Mouse (Mus musculus): Measurements from ENCODE around the gene Fzr1. TPM values are rescaled to one million over a fixed set of nuclear protein-coding genes. Genes with fewer than 3 reads are reported as not detected.

The Fzr1 gene
- polyA plus RNA-seq, 1 experiment from 2014 or later = 98.8 TPM

DNA sequence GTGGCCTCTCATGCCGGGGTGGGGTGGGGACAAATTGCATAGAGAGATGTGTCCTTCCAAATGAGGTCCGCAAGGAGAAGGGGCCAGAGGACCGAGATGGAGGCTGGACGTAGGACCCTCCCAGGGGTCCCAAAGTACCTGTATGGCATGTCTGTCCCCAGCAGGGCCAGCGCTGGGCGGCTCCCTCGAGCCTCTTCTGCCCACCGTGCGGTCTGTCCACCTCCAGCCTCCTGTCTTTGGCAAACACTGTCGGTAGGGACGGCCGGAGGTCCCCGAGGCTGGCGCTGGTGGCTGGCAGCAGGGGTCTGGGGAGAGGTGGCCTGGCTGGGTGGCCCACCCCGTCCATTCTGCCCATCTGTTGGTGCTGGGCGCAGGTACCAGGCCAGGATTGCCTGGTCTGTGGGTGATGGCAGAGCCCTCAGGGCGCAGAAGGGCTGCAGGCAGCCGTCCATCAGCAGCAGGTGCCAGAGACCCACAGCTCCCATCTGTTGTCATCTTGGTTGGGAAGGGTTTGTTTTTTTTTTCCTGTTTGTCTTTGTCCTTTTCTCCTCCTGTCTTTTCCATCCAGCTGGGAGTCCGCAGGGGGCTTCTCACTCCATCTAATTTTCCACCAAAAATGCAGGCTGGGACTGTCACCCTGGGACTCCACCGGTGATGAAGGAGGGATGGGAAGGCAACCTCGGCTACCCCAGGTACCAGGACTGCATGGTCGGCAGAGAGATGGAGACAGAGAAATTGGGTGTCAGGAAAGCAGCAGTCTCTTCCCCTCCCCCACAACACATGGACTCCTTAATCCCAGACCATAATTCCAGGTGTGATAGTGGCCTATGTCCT is 22.3 kb upstream of the Fzr1 start:
- Histone ChIP-seq H3K4me1 (peaks cover 56% of the 10 kb centered on the region), H3K9ac (no peak overlapping the region)

DNA sequence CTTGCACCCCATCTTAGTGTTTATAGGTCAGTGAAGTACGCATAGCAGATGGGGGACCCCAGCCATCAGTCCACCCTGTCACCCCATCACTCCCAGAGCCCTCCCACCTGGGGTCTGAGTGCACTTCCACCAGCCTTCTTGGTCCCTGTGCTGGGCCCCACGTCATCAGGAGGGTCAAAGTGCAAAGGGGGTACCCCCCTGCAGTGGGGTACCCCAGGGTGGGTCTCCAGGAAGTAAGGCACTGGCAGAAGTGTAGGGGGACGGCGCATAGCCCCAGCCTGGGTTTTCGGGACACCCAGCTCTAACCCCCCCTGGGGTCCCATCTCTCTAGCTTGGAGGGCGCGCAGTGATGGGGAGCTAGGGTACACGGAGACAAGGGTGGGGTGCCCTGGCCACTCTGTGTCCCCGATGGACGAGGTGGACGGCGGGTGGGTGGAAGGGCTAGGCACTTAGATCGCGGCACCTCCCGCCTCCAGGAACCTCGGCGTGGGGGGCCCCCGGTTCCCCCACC is 21.5 kb upstream of the Fzr1 start:
- no peak overlapping the region for H3K4me2 ChIP-seq (replicated peaks)
- ATAC-seq (ENCODE audit: insufficient number of reproducible peaks, low FRiP score, low TSS enrichment, low read depth) = no peak

More for the DNA sequence above, 22.3 kb upstream of the Fzr1 start:
- Histone ChIP-seq H3K27me3 (no peaks in the 10 kb centered on the region), H3K27ac (replicated peaks) (peak overlapping the region; percentile 90; the same call in 1 of the 2 replicates), H3K4me2 (replicated peaks) (no peak overlapping the region), H3K4me3 (replicated peaks) (no peak overlapping the region), H3K36me3 (peaks cover 62% of the 10 kb centered on the region), H3K9me3 (replicated peaks) (no peaks in the 10 kb centered on the region)
- no peak for ATAC-seq (ENCODE audit: insufficient number of reproducible peaks, low FRiP score, low TSS enrichment, low read depth)
- 62% methylated on average over 22 of the region's 22 CpGs for WGBS

DNA sequence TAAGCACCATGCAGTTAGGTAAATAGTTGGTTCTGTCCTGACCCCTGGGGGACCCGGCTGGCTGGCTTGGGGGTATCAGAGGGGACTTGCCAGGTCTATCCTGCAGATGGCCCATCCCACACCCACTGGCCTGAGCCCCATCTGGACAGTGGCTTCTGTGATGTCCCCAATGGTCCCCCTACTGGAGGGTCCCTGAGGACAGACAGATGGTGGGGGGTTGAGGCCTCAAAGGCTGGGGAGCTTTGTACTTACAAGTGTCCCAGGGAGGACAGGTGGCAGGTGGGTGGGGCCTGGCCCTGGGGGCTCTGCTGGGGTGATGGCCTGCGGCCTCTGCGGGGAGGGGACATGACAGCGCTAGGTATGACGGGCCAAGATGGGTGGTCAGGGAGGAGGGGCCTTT is 21.0 kb upstream of the Fzr1 start:
- H3K9ac ChIP-seq = no peak overlapping the region
- no peaks in the 10 kb centered on the region for H3K27me3 ChIP-seq
- peaks cover 51% of the 10 kb centered on the region for H3K36me3 ChIP-seq
- no peak overlapping the region for H3K27ac ChIP-seq (replicated peaks)
- ATAC-seq (ENCODE audit: insufficient number of reproducible peaks, low FRiP score, low TSS enrichment, low read depth) = no peak
- no peak overlapping the region for H3K4me2 ChIP-seq (replicated peaks)
- no peak overlapping the region for H3K4me3 ChIP-seq (replicated peaks)
- 61% methylated on average over 5 of the region's 5 CpGs for WGBS
- H3K9me3 ChIP-seq (replicated peaks) = no peaks in the 10 kb centered on the region
- peaks cover 53% of the 10 kb centered on the region for H3K4me1 ChIP-seq

More for the DNA sequence above, 21.5 kb upstream of the Fzr1 start:
- peaks cover 56% of the 10 kb centered on the region for H3K36me3 ChIP-seq
- WGBS = 82% methylated on average over 18 of the region's 18 CpGs
- peaks cover 56% of the 10 kb centered on the region for H3K4me1 ChIP-seq
- no peak overlapping the region for H3K27ac ChIP-seq (replicated peaks)
- H3K27me3 ChIP-seq = no peaks in the 10 kb centered on the region
- no peak overlapping the region for H3K4me3 ChIP-seq (replicated peaks)
- no peaks in the 10 kb centered on the region for H3K9me3 ChIP-seq (replicated peaks)
- H3K9ac ChIP-seq = no peak overlapping the region

- Histone ChIP-seq H3K36me3 (peaks cover 38% of the 10 kb centered on the region), H3K4me3 (replicated peaks) (no peak overlapping the region), H3K4me1 (peaks cover 48% of the 10 kb centered on the region), H3K27me3 (no peaks in the 10 kb centered on the region), H3K27ac (replicated peaks) (peak overlapping the region; percentile 7; the same call in 1 of the 2 replicates), H3K9ac (no peak overlapping the region), H3K9me3 (replicated peaks) (no peaks in the 10 kb centered on the region), H3K4me2 (replicated peaks) (no peak overlapping the region)
- ATAC-seq (ENCODE audit: insufficient number of reproducible peaks, low FRiP score, low TSS enrichment, low read depth) = no peak
- WGBS = 68% methylated on average over 5 of the region's 5 CpGs
Observed at GRCm38 (mm10) chr10:81396749-81397148, 18.4 kb upstream of the Fzr1 start.

- no peak for ATAC-seq (ENCODE audit: insufficient number of reproducible peaks, low FRiP score, low TSS enrichment, low read depth)
Observed at GRCm38 (mm10) chr10:81395865-81396264, 17.5 kb upstream of the Fzr1 start.

DNA sequence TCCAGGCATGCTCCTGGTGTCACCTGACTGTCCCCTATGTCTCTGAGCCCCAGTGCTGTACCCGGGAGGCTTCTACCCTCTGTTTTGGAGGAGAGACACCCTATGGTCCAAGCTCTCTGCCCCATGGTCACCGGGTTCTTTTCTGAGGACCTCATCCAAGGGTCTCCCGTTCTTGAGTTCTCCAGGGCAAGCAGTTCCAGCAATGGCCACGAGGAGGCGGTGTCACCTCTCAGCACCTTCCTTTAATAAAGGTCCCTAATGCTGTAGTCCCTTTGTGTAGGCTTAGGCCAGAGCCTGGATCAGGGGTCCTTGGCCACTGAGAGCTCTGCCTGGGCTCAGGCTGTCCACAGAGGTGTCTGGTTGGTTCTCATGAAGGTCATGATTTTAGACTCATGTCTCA is 16.8 kb upstream of the Fzr1 start:
- no peak for ATAC-seq (ENCODE audit: insufficient number of reproducible peaks, low FRiP score, low TSS enrichment, low read depth)
- Histone ChIP-seq H3K4me3 (replicated peaks) (no peak overlapping the region), H3K27me3 (no peaks in the 10 kb centered on the region), H3K27ac (replicated peaks) (no peak overlapping the region), H3K9me3 (replicated peaks) (no peaks in the 10 kb centered on the region), H3K36me3 (peaks cover 30% of the 10 kb centered on the region), H3K9ac (no peak overlapping the region), H3K4me1 (peaks cover 35% of the 10 kb centered on the region), H3K4me2 (replicated peaks) (no peak overlapping the region)
- 19% methylated on average over 5 of the region's 5 CpGs for WGBS

More at GRCm38 (mm10) chr10:81395865-81396264, 17.5 kb upstream of the Fzr1 start:
- peaks cover 37% of the 10 kb centered on the region for H3K36me3 ChIP-seq
- no peak overlapping the region for H3K4me2 ChIP-seq (replicated peaks)
- H3K9ac ChIP-seq = no peak overlapping the region
- H3K27me3 ChIP-seq = no peaks in the 10 kb centered on the region
- H3K9me3 ChIP-seq (replicated peaks) = no peaks in the 10 kb centered on the region
- no peak overlapping the region for H3K4me3 ChIP-seq (replicated peaks)
- no peak overlapping the region; the same call in 1 of the 2 replicates for H3K27ac ChIP-seq (replicated peaks)
- 85% methylated on average over 4 of the region's 4 CpGs for WGBS
- H3K4me1 ChIP-seq = peaks cover 39% of the 10 kb centered on the region

- ATAC-seq (ENCODE audit: insufficient number of reproducible peaks, low FRiP score, low TSS enrichment, low read depth) = no peak
- WGBS = 6% methylated on average over 19 of the region's 19 CpGs
Observed at GRCm38 (mm10) chr10:81393456-81394063, 15.2 kb upstream of the Fzr1 start.

DNA sequence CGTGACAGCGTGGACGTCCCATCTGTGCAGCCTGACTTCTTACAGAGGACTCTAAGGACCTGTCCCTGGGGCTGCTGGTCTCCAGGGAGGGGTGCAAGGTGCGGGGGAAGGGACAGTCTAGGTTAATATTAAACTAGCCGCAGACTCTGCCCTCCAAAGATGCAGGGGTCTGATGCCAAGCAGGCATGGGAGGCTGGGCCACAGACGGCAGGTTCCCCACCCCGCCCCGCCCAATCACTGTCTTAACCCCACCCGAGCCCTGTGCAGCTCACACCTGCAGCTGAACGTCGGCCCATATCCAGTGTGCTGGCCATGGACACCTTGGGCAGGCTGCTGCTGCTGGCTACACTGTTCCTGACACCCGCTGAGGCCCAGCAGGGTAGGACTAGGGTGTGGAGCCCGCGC is 14.5 kb upstream of the Fzr1 start, which contains the start of gene Smim24:
TSS of gene Smim24 (plus strand) at position 271 of the 405 bp plus-strand sequence.
- H3K27me3 ChIP-seq = no peaks in the 10 kb centered on the region
- H3K4me1 ChIP-seq = peaks cover 43% of the 10 kb centered on the region
- H3K4me3 ChIP-seq (replicated peaks) = peak within 1 kb of the TSS; percentile 30
- peak within 1 kb of the TSS; percentile 33 for H3K9ac ChIP-seq
- no peak for ATAC-seq (ENCODE audit: insufficient number of reproducible peaks, low FRiP score, low TSS enrichment, low read depth)
- H3K9me3 ChIP-seq (replicated peaks) = no peaks in the 10 kb centered on the region
- H3K4me2 ChIP-seq (replicated peaks) = peak within 1 kb of the TSS; percentile 61
- 62% methylated on average over 14 of the region's 14 CpGs for WGBS
- H3K36me3 ChIP-seq = peaks cover 30% of the 10 kb centered on the region
- H3K27ac ChIP-seq (replicated peaks) = peak within 1 kb of the TSS; percentile 60

More at GRCm38 (mm10) chr10:81393456-81394063, 15.2 kb upstream of the Fzr1 start:
- Histone ChIP-seq H3K9me3 (replicated peaks) (no peaks in the 10 kb centered on the region), H3K27ac (replicated peaks) (peak overlapping the region; percentile 60), H3K4me1 (peaks cover 44% of the 10 kb centered on the region), H3K9ac (peak overlapping the region; percentile 33), H3K4me3 (replicated peaks) (peak overlapping the region; percentile 30), H3K36me3 (peaks cover 28% of the 10 kb centered on the region), H3K4me2 (replicated peaks) (peak overlapping the region; percentile 61), H3K27me3 (no peaks in the 10 kb centered on the region)

DNA sequence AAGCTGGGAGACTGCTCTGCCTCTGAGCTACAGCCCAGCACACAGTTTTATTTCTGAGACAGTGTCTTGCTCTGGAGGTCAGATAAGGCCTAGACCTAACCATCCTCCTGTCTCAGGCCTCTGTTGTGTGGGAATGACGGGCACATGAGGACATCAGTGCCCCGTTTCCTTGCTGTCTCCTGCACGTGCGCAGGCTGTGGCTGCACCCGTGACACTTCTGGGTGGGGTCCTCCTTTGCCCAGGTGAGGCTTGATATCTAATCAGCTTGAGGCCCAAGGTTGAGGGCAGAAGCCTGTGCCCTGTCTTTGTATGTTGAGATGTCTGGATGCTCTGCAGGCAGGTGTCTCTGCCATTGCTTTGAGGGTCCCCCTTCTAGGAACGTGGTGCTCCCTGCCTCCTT is 14.0 kb upstream of the Fzr1 start:
- Histone ChIP-seq H3K27me3 (no peaks in the 10 kb centered on the region), H3K9ac (no peak overlapping the region), H3K4me3 (replicated peaks) (no peak overlapping the region), H3K4me2 (replicated peaks) (no peak overlapping the region), H3K9me3 (replicated peaks) (no peaks in the 10 kb centered on the region), H3K36me3 (peaks cover 30% of the 10 kb centered on the region), H3K27ac (replicated peaks) (no peak overlapping the region), H3K4me1 (peaks cover 37% of the 10 kb centered on the region)
- ATAC-seq (ENCODE audit: insufficient number of reproducible peaks, low FRiP score, low TSS enrichment, low read depth) = no peak
- 77% methylated on average over 6 of the region's 6 CpGs for WGBS

- no peak overlapping the region for H3K4me3 ChIP-seq (replicated peaks)
- no peak overlapping the region for H3K9ac ChIP-seq
- peaks cover 38% of the 10 kb centered on the region for H3K4me1 ChIP-seq
- 92% methylated on average over 13 of the region's 13 CpGs for WGBS
- H3K27ac ChIP-seq (replicated peaks) = no peak overlapping the region
- peaks cover 38% of the 10 kb centered on the region for H3K36me3 ChIP-seq
- no peak for ATAC-seq (ENCODE audit: insufficient number of reproducible peaks, low FRiP score, low TSS enrichment, low read depth)
- H3K4me2 ChIP-seq (replicated peaks) = no peak overlapping the region
- no peaks in the 10 kb centered on the region for H3K27me3 ChIP-seq
- H3K9me3 ChIP-seq (replicated peaks) = no peaks in the 10 kb centered on the region
Observed at GRCm38 (mm10) chr10:81390678-81390965, 12.3 kb upstream of the Fzr1 start.

GRCm38 (mm10) chr10:81389801-81390677 is 11.7 kb upstream of the Fzr1 start:
- Histone ChIP-seq H3K36me3 (peaks cover 38% of the 10 kb centered on the region), H3K27me3 (no peaks in the 10 kb centered on the region), H3K4me1 (peaks cover 43% of the 10 kb centered on the region), H3K9me3 (replicated peaks) (no peaks in the 10 kb centered on the region), H3K4me3 (replicated peaks) (no peak overlapping the region), H3K4me2 (replicated peaks) (no peak overlapping the region), H3K27ac (replicated peaks) (no peak overlapping the region), H3K9ac (no peak overlapping the region)
- WGBS = 58% methylated on average over 23 of the region's 23 CpGs
- 0 out of 2 replicates have a peak, but pooled peaks have one; percentile 45 for ATAC-seq (ENCODE audit: insufficient number of reproducible peaks, low FRiP score, low TSS enrichment, low read depth)
